Mouse (Mus musculus) CH12.LX (cell line): ENCODE measurements around the gene Thbs1.

Experiments
- JUND ChIP-seq: conservative IDR thresholded peaks from 2 replicates; pipeline ENCODE4 v1.6.1; 2011; ENCODE audit warnings: low read depth, low read length, improper control_type of control experiment
- MAFK ChIP-seq: IDR thresholded peaks from 2 replicates; pipeline ENCODE4 v1.6.1; 2011; ENCODE audit warnings: low read length, improper control_type of control experiment; ENCODE audit not compliant: insufficient replicate concordance
- POLR2A ChIP-seq: IDR thresholded peaks from 2 replicates; pipeline ENCODE4 v1.6.1; 2011; ENCODE audit warnings: low read depth, mild to moderate bottlenecking, improper control_type of control experiment, low read length
- ZC3H11A ChIP-seq: IDR thresholded peaks from 2 replicates; pipeline ENCODE4 v1.6.1; 2012; ENCODE audit warnings: low read depth, mild to moderate bottlenecking, inconsistent platforms, low read length, improper control_type of control experiment
- ZMIZ1 ChIP-seq: IDR thresholded peaks from 2 replicates; pipeline ENCODE4 v1.6.1; 2012; ENCODE audit warnings: low read depth, mild to moderate bottlenecking, inconsistent platforms, low read length, improper control_type of control experiment

GRCm38 (mm10) chr2:118084693-118085092 is 27.0 kb upstream of the Thbs1 start:
- TF ChIP-seq ZMIZ1, result no peak
- no peak for TF ChIP-seq JUND
- TF ChIP-seq ZC3H11A, result no peak
- no peak for TF ChIP-seq MAFK
- TF ChIP-seq POLR2A, result no peak
